Mouse (Mus musculus): ENCODE results near the gene Atxn7.

GRCm38 (mm10) chr14:13971644-13972234 lies 10.5 kb downstream of the Atxn7 start:
- TF ChIP-seq CTCF (IDR thresholded peaks at IDR 0.05; ENCODE audit: low read depth, low read length) (no peak), GATA1 (IDR thresholded peaks at IDR 0.05; ENCODE audit: borderline replicate concordance, low read length) (no peak), TAL1 (conservative IDR thresholded peaks at IDR 0.05; ENCODE audit: low read depth, low read length) (no peak)

Data from G1E (cell line).